Mouse (Mus musculus) brain, embryonic 14.5 days (tissue): ENCODE measurements around the gene Heatr4. TPM values are rescaled to one million over a fixed set of nuclear protein-coding genes. Genes with fewer than 3 reads are reported as not detected.

Source experiments
- DNase-seq: peaks from one replicate; pipeline ENCODE4 v3.0.0-alpha.2; 2011; ENCODE audit warnings: low read depth
- CTCF ChIP-seq: fragments of 200-500 bp; IDR thresholded peaks from 2 replicates; pipeline ENCODE4 v1.5.1; 2012; ENCODE audit warnings: inconsistent platforms, mild to moderate bottlenecking, moderate library complexity, borderline replicate concordance; ENCODE audit not compliant: insufficient read depth, insufficient read length; ENCODE audit errors: extremely low read depth
- POLR2A ChIP-seq: fragments of 200-500 bp; IDR thresholded peaks from 2 replicates; pipeline ENCODE4 v1.6.1; 2012; ENCODE audit warnings: mild to moderate bottlenecking, inconsistent platforms, borderline replicate concordance; ENCODE audit not compliant: poor library complexity, insufficient read depth, insufficient read length, severe bottlenecking; ENCODE audit errors: extremely low read depth
- polyA plus RNA-seq: library from polyadenylated mRNA; depleted of rRNA; stranded (reverse); fragments of >200 nt; gene quantifications from 2 replicates; pipeline ENCODE4 v1.2.3, GENCODE M21; 2012

Gene Heatr4
- polyA plus RNA-seq, 1 experiment = not detected

- TF ChIP-seq CTCF (no peak), POLR2A (no peak)
- DNase-seq = no peak
These were observed 3.0 kb downstream of the Heatr4 start for GRCm38 (mm10) chr12:83981615-83982014.

GRCm38 (mm10) chr12:83978862-83979261 is 5.8 kb downstream of the Heatr4 start:
- DNase-seq = no peak

GRCm38 (mm10) chr12:83972117-83972516 is 12.5 kb downstream of the Heatr4 start:
- peak; percentile 64 for DNase-seq
- no peak for TF ChIP-seq POLR2A
- TF ChIP-seq CTCF = peak; percentile 59

More at GRCm38 (mm10) chr12:83978862-83979261, 5.8 kb downstream of the Heatr4 start:
- TF ChIP-seq CTCF = no peak
- TF ChIP-seq POLR2A = no peak

- TF ChIP-seq CTCF = no peak
- TF ChIP-seq POLR2A = no peak
- no peak for DNase-seq
These were observed 19.4 kb downstream of the Heatr4 start for GRCm38 (mm10) chr12:83965235-83965634.

GRCm38 (mm10) chr12:83958278-83958677 is 26.4 kb downstream of the Heatr4 start:
- DNase-seq = no peak
- TF ChIP-seq POLR2A = no peak
- TF ChIP-seq CTCF = no peak

- no peak for DNase-seq
- TF ChIP-seq POLR2A (no peak), CTCF (no peak)
These were observed 32.7 kb downstream of the Heatr4 start for GRCm38 (mm10) chr12:83951711-83952575.

GRCm38 (mm10) chr12:83950840-83951701 is 33.6 kb downstream of the Heatr4 start:
- no peak for TF ChIP-seq POLR2A
- no peak for TF ChIP-seq CTCF
- DNase-seq = peak; percentile 77

GRCm38 (mm10) chr12:83950493-83950839 is 34.2 kb downstream of the Heatr4 start, which contains the start of gene Riox1:
TSS of gene Riox1 (plus strand) at chr12:83950608.
- peak; percentile 96 for DNase-seq
- TF ChIP-seq POLR2A = peak; percentile 83
- TF ChIP-seq CTCF = no peak

- no peak for TF ChIP-seq CTCF
- no peak for TF ChIP-seq POLR2A
- no peak for DNase-seq
These were observed 34.7 kb downstream of the Heatr4 start for GRCm38 (mm10) chr12:83949776-83950492.

GRCm38 (mm10) chr12:83949043-83949442 is 35.6 kb downstream of the Heatr4 start:
- DNase-seq = no peak
- TF ChIP-seq POLR2A (no peak), CTCF (no peak)
